Mouse (Mus musculus) heart, postnatal 0 days (tissue): ENCODE data around the gene Hist1h2ab. TPM values are rescaled to one million over a fixed set of nuclear protein-coding genes. Genes with fewer than 3 reads are reported as not detected.
A peak's percentile ranks its signal among the peaks of the same experiment; 100 is the strongest.

Experiments
- ATAC-seq: fragments of 200-750 bp; cut with Nextera tagmentation; 2 replicates; pipeline ENCODE4 v1.8.0; 2017; ENCODE audit warnings: low read depth, moderate number of reproducible peaks, moderate library complexity; ENCODE audit not compliant: insufficient read depth
- DNase-seq: peaks from one replicate; pipeline ENCODE4 v3.0.0-alpha.2; 2016; ENCODE audit warnings: low spot score
- H3K27ac ChIP-seq: fragments of 300-500 bp; sonication (generic); 2 replicates; pipeline ENCODE4 v1.5.1; 2014; ENCODE audit warnings: low read depth, mild to moderate bottlenecking
- H3K27me3 ChIP-seq: fragments of 300-500 bp; sonication (generic); 2 replicates; pipeline ENCODE4 v1.6.1; 2014; ENCODE audit warnings: low read length, mixed read lengths; ENCODE audit not compliant: control insufficient read depth, insufficient read depth
- H3K36me3 ChIP-seq: fragments of 300-500 bp; sonication (generic); replicated peaks from 2 replicates; pipeline ENCODE4 v1.6.1; 2014; ENCODE audit warnings: low read length, mixed read lengths; ENCODE audit not compliant: control insufficient read depth, insufficient read depth
- H3K4me1 ChIP-seq: fragments of 300-500 bp; sonication (generic); 2 replicates; pipeline ENCODE4 v1.6.1; 2014; ENCODE audit warnings: antibody characterized with exemption; ENCODE audit not compliant: control insufficient read depth, insufficient read depth
- H3K4me2 ChIP-seq: fragments of 300-500 bp; sonication (generic); 2 replicates; pipeline ENCODE4 v1.6.1; 2014; ENCODE audit warnings: low read depth, mild to moderate bottlenecking, low read length, moderate library complexity
- H3K4me3 ChIP-seq: fragments of 300-500 bp; sonication (generic); 2 replicates; pipeline ENCODE4 v1.5.1; 2014; ENCODE audit warnings: low read depth, low read length
- H3K9ac ChIP-seq: fragments of 300-500 bp; sonication (generic); replicated peaks from 2 replicates; pipeline ENCODE4 v1.6.1; 2014; ENCODE audit warnings: low read depth, low read length, mixed read lengths
- H3K9me3 ChIP-seq: fragments of 300-500 bp; sonication (generic); replicated peaks from 2 replicates; pipeline ENCODE4 v1.6.1; 2016; ENCODE audit warnings: low read length; ENCODE audit not compliant: control insufficient read depth
- CTCF ChIP-seq: IDR thresholded peaks from 2 replicates; pipeline ENCODE4 v1.5.1; 2016; ENCODE audit warnings: antibody characterized with exemption, control low read depth, low read depth
- EP300 ChIP-seq: IDR thresholded peaks from 2 replicates; pipeline ENCODE4 v1.6.1; 2016; ENCODE audit warnings: antibody characterized with exemption, low read depth
- WGBS: fragments of 180-500 bp; shearing (Covaris S2); extraction: QIAGEN DNeasy Blood & Tissue Kit; methylation state at CpG from one replicate; pipeline ENCODE4 v1.1.7; 2014; 5-methylcytosine and 5-hydroxymethylcytosine counted together
- polyA plus RNA-seq: library from polyadenylated mRNA; unstranded; fragments of >200 nt; fragmentation: Nextera tagmentation; extraction: Ambion mirVana; gene quantifications from 2 replicates; pipeline ENCODE4 v1.2.1, GENCODE M21; 2015
- total RNA-seq: library from RNA; depleted of rRNA; stranded (reverse); fragments of >200 nt; gene quantifications from 2 replicates; pipeline ENCODE4 v1.2.3, GENCODE M21; 2014; ENCODE audit warnings: low replicate concordance

Gene Hist1h2ab
- total and polyA plus RNA-seq, 2 experiments from 2014 or later, result 5.6 to 733 TPM

- TF ChIP-seq CTCF (no peak), EP300 (peak; percentile 83)
- H3K36me3 ChIP-seq, result no peaks in the 10 kb centered on the region
- DNase-seq (peak; percentile 95), ATAC-seq (peak; percentile 87)
- H3K9ac ChIP-seq, result peak overlapping the region; percentile 96
- H3K27ac ChIP-seq, result peak overlapping the region; percentile 97
- no peaks in the 10 kb centered on the region for H3K9me3 ChIP-seq
- peak overlapping the region; percentile 72 for H3K4me3 ChIP-seq
- peaks cover 8% of the 10 kb centered on the region; the same call in 1 of the 2 replicates for H3K4me1 ChIP-seq
- peak overlapping the region; percentile 97 for H3K4me2 ChIP-seq
- H3K27me3 ChIP-seq, result no peaks in the 10 kb centered on the region
- WGBS, result under 1% methylated on average over 39 of the region's 39 CpGs
Measured at GRCm38 (mm10) chr13:23739069-23739921, 11.6 kb upstream of the Hist1h2ab start.

GRCm38 (mm10) chr13:23739922-23740252 is 11.0 kb upstream of the Hist1h2ab start:
- Histone ChIP-seq H3K4me1 (peaks cover 8% of the 10 kb centered on the region; the same call in 1 of the 2 replicates), H3K27ac (peak overlapping the region; percentile 97), H3K27me3 (no peaks in the 10 kb centered on the region), H3K9ac (peak overlapping the region; percentile 96), H3K4me2 (peak overlapping the region; percentile 97), H3K36me3 (no peaks in the 10 kb centered on the region), H3K4me3 (peak overlapping the region; percentile 72), H3K9me3 (no peaks in the 10 kb centered on the region)
- WGBS, result 0% methylated on average over 14 of the region's 14 CpGs
- DNase-seq (no peak), ATAC-seq (no peak)
- TF ChIP-seq CTCF, result no peak
- TF ChIP-seq EP300, result no peak; the same call in 1 of the 2 replicates

GRCm38 (mm10) chr13:23740256-23740840 is 10.6 kb upstream of the Hist1h2ab start:
- Histone ChIP-seq H3K4me2 (peak overlapping the region; percentile 97), H3K9me3 (no peaks in the 10 kb centered on the region), H3K4me3 (peak overlapping the region; percentile 72), H3K4me1 (peaks cover 8% of the 10 kb centered on the region; the same call in 1 of the 2 replicates), H3K27ac (peak overlapping the region; percentile 97), H3K9ac (peak overlapping the region; percentile 96), H3K27me3 (no peaks in the 10 kb centered on the region), H3K36me3 (no peaks in the 10 kb centered on the region)
- ATAC-seq, result no peak
- 32% methylated on average over 13 of the region's 13 CpGs for WGBS
- TF ChIP-seq CTCF (no peak), EP300 (no peak)
- no peak for DNase-seq

GRCm38 (mm10) chr13:23740910-23741309 is 10.0 kb upstream of the Hist1h2ab start:
- Histone ChIP-seq H3K4me2 (peak overlapping the region; percentile 97), H3K27ac (peak overlapping the region; percentile 97; the same call in 1 of the 2 replicates), H3K27me3 (no peaks in the 10 kb centered on the region), H3K4me3 (peak overlapping the region; percentile 72; the same call in 1 of the 2 replicates), H3K36me3 (no peaks in the 10 kb centered on the region), H3K4me1 (peaks cover 12% of the 10 kb centered on the region), H3K9me3 (no peaks in the 10 kb centered on the region), H3K9ac (no peak overlapping the region)
- WGBS, result 67% methylated on average over 5 of the region's 5 CpGs
- ATAC-seq, result no peak
- no peak for TF ChIP-seq CTCF
- TF ChIP-seq EP300, result no peak
- no peak for DNase-seq

GRCm38 (mm10) chr13:23742007-23742406 is 8.9 kb upstream of the Hist1h2ab start:
- H3K9ac ChIP-seq, result no peak overlapping the region

More at GRCm38 (mm10) chr13:23742007-23742406, 8.9 kb upstream of the Hist1h2ab start:
- H3K4me3 ChIP-seq, result no peak overlapping the region
- ATAC-seq, result no peak
- no peak for DNase-seq
- peaks cover 13% of the 10 kb centered on the region for H3K4me1 ChIP-seq
- no peak overlapping the region for H3K4me2 ChIP-seq
- H3K27ac ChIP-seq, result no peak overlapping the region
- no peaks in the 10 kb centered on the region for H3K9me3 ChIP-seq
- no peaks in the 10 kb centered on the region for H3K36me3 ChIP-seq
- TF ChIP-seq EP300, result no peak
- TF ChIP-seq CTCF, result no peak
- H3K27me3 ChIP-seq, result no peaks in the 10 kb centered on the region
